Mouse (Mus musculus) right cerebral cortex, postnatal 25 days (tissue): ENCODE measurements around the gene Smarcal1.

Source experiments
- DNase-seq: peaks from one replicate; pipeline ENCODE4 v3.0.0; 2022

The Smarcal1 gene

DNA sequence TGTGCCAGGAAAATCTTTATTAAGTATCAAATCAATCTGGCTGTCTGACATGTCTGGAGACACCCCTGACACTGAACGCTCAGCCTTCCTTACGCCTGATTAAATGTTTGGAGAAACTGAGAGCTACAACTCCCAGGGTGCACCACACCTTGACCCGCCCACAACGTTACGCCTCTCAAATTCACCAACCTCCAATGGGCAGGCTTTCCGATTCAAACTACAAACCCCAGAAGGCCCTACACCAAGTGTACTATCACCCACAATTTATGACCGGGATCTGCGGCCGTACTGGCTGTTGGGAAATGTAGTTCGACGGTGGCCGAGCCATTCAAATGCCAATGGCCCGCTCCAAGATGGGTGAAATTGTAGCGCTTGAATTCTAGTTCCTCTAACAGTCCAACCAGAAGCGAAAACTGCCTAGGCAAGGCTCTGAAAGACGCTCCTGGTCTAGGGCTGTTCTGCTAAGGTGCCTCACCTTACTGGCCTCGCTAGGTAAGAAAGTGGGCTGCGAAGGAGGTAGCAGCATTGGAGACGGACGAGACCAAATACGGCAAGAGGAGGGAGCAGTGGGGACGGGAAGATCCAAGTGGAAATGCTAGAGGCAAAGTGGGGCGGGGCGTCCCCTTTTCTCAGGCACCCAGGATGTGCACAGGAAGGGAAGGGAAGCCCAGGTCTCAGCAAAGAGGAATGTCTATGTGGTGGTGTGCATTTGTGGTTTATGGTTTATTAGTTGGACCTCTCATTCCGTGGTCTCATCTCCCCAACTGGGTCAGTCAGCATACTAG is at the start of gene Smarcal1:
Smarcal1 (plus strand) TSS at position 305 of the 785 bp plus-strand sequence.
- DNase-seq = peak; percentile 95

DNA sequence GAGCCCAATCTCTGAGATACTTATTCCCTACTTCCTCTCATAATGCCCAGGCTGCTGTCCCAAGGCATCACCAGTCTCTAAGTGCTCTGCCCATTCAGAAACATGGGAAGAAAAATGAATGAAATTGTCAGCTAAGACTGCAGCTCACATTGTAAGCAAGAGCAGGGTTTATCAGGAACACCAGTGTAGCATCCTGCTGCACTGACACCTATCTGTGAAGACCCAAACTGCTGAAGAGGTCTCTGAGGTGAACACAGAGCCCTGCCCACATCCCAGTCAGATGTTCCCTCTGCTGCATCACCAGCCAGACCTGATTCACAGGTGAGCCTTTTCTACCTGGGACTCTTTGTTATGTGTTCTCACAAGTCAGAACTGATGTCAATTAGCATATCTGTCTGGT is 49.6 kb upstream of the Smarcal1 start:
- DNase-seq = no peak

DNA sequence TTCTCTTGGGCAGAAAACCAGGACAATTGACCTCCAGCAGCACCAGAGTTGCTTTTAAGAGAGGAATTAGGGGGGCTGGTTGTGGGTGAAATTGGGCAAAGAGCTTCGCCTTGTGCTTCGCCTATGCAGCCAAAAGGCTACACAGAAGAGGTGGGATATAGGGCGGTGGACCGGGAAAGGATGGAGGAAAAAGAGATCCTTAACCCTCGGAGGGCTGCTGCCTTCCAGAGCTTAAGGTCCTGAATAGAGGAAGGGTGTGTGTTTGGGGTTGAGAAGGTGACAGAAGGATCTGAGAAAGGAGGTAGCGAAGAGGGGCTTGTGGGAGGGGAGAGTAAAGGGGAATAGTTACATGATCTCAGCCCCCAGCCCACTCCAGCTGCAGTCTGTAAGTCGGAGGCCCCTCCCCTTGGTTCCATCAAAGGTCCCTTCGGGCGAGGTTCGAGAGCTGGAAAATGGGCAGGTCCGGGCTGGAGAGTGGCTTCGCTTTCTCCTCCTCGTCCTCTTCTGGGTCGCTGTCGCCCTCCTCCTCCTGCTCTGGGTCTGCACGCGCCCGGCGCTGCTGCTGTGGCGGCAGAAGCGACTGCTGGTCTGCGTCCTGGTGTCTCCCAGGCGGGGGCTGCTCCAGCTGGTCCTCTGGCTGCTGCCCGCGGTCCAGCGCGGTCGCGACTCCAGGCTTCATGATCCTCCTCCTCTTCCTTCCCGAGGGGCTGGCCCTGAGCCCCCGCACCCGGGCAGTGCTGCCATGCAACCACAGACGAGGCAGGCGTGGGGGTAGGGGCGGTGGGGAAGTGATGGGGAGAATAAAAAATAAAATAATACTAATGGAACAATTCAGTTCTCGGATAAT is 47.1 kb upstream of the Smarcal1 start:
- DNase-seq = peak; percentile 52

DNA sequence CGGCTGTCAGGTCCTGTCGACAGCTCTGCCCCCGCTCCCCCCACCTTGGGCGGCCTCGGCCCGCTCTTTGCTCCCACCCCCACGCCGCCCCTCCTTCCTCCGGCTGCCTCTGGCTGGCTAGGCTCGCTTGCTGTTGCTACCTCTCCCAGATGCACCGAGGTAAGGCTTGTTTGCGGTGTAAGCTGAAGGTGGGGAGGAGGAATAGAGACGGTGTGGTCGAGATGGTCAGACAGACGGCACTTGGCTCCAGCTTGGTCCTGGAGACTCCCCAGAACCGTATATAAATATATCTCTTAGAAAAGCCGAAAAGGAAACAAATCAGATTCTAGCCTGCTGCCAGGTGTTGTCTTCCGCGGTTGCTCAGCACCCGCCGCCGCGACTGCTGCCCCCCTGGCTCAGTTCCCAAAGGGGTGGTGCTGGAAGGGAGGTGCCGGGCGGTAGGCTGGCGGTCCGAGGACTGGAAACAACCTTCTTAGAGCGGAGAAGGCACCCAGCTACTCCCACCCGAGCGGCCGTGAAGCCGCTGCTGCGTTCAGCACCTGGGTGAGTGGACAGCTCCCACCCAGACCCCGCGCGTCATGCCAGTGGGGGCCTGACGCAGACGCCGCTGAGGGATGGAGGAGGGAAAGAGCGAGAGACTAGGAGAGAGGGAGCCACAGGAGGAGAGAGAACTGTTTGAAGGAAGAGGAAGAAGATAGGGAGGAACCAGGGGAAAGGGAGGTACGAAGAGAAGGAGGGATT is 46.3 kb upstream of the Smarcal1 start, which contains the start of gene March4:
March4 (minus strand) TSS at position 320 of the 741 bp plus-strand sequence.
- peak; percentile 85 for DNase-seq

DNA sequence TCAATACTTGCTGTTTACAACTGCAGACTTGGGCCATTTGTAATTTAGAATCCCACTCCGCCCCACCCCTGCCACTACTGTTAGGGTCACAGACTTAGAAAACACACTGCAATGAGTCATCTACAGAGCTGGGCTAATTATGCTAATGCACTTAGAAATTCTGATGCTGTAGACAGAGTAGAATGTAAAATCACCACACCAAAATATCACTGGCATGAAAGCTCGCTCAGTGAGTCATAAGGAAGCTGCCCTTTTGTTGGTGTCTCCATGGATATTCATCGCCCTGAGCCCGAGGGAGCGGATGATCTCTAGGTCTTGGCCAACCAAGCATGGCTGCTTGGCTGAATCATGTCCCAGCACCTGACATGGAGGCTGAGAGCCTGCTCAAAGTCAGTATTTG is 44.8 kb upstream of the Smarcal1 start:
- no peak for DNase-seq

DNA sequence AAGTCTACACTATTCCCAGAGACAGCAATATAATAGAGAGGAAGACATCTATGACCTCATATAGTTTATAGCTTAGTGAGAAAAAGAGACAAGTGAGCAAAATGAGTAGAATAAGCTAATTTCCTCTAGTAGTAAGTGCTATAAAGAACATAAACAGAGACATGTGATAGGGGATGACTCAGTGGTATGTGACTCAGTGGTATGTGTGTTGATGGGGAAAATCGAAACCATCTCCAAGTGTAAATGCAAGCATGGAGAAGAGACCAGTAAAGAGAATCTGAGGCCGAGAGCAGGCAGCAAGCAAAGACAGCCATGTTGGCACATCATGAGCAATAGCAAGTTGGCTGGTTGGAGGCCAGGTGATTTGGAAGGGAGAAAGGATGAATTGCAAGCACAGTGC is 32.7 kb upstream of the Smarcal1 start:
- no peak for DNase-seq

DNA sequence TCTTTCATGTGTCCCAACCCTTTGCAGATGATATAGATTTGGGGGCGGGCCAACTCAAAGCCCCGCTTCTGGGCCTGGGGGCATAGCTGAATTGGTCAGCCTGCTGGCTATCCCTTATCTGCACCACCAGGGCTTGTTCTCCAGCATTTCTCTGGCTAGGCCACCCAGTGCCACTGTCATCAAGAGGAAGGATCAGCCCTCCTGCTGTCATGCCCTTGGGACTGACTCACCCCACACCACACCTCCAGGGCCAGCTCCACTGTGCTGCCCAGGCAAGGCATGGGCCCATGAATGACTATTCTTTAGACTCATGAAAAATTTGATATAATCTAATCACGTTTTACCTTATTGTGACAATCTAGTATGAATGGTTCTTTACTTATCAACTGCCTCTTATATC is 26.6 kb upstream of the Smarcal1 start:
- DNase-seq = no peak

DNA sequence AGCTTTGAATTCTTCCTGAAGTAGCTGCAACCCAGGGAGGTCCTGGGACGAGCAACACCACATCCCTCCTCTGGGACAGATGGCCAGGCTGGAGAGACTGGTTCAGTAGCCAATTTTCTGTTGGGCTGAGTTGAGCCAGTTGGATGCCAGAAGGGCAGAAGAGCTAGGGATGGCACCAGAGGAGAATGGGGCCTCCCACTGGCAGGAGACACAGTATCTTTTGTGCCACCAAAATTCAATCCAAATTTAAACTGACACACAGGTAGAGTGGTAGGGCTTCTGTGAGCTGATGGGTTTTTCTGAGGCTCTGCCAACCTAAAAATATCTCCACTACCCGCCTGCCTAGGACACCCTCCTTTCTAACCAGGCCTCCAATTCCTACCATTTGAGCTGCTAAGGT is 24.4 kb upstream of the Smarcal1 start:
- no peak for DNase-seq

DNA sequence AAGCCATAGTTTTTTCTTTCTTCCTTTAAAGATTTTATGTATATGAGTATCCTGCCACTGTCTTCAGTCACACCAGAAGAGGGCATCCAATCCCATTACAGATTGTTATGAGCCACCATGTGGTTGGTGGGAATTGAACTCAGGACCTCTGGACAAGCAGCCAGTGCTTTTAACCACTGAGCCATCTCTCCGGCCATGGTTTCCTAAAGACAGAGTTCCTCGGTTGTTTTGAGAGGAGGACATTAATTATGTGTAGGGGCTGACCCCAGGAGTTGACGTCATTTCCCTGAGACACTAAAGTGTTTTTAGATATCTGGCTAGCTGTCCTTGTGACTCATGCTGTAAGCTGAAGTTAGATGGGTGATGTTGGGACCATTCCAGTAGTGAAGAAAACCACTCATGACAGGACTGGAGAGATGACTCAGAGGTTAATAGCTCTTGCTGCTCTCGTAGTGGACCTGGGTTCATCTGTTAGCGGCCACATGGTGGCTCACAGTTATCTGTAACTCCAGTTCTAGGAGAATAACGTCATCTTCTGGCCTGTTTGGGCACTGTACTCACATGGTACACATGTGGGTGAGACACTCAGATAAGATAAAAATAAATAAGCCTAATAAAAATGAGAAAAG is 18.6 kb upstream of the Smarcal1 start:
- DNase-seq = no peak

DNA sequence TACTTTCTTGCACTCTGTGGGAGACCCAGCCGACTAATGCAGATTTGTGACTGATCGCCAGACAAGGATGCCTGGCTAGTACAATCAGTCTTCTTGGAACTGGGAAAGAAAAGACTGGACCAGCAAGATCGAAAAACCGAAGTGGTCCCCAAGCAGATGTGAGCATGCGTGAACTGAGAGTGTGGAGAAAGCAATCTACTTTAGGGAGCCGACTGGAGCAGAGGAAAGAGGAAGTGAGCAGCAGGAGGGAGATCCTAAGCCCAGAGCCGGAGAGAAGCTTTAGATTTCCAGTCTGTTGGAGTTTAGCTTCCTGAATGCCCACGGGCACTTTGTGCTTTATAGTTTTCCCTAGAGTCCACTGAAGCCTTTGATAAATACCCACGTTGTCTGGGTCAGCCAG is 16.0 kb upstream of the Smarcal1 start:
- no peak for DNase-seq

DNA sequence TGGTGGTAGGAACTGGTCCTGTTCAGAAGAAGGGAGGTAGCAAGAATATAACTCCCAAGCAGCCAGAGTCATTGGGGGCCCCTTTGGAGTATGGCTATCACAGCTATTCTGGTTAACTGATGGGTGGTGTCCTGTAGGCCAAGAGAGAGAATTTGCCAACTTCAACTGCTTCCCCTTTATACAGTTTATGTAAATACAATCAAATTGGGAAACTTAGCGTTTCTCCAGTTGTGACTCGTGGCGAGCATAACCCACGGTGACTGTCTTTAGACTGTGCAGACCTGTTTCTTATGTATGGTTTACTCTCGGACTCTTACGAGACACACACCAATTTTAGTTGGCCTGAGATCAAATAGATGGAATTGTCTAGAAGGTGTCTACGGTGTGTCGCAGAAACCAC is 14.3 kb upstream of the Smarcal1 start:
- no peak for DNase-seq

DNA sequence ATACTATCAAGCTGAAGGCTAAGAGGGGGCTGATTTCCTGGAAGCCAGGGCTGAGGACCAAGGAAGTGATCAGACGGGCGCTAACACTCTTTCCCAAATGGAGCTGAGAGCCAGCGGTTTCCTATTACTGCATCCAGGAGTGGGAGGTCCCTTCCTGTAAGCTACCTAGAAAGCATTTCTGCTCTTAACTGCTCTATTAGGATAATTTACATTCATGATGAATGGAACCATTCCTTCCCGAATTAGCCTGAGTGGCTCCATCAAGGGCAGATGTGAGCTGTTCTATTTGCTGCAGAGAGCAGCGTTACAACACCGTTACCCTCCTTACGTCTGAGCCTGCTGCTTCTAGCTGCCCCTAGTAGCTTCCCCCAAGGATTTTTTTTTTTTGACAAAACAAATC is 9.0 kb upstream of the Smarcal1 start:
- DNase-seq = no peak

DNA sequence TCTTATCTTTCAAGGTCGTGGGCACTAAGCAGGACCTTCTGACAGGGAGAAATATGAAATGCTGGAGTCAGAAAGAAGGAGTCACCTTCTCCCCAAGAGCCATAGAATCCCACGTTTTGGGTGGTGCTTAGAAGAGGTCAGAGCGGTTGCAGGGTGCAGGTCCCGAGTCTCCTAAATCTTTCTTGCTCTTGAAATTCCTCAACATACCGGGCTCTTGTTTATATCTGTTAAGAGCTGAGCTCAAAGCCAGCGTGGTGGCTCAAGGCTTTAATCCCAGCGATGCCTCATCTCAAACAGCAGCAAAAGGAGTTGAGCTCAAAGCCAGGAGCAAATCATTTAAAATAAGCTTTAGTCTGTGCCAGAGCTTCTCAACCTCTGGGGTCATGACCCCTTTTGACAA is 8.4 kb upstream of the Smarcal1 start:
- no peak for DNase-seq

DNA sequence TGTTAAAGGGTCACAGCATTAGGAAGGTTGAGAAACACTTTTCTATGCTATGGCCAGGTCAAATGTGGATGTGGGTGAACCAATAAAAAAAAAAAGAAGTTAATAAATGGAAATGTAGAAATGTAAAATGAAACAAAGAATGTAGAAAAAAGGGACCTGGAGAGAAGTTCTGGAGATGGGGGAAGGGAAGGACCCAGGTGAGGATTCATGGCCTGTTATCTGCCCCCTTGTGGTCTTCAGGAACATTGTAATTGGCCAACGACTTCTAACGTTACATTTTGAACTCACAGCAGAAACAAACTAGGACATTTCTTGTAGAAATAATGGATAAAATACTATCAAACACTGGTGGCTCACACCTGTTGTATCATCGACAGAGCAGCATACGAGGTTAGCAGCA is 7.9 kb upstream of the Smarcal1 start:
- DNase-seq = no peak

DNA sequence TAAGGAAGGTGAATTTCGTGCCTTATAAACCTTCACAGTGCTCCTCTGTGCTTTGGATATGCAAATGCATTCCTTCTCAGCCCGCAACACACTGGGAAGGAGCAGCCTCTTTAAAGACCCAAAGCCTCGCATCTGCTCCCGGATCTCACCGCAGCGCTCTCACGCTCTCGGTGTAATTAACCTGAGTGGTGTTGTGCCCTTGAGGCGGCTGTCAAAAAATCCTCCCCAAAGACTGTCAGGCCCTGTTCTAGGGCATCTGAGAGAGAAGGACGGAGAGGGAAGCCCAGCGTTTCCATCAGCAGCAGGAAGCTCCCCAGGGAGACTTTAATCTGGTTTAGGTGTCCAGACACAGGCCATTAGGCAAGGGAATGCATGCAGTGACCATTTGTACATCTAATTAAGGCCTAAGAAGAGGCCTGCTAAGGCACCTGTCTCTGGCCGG is 5.5 kb upstream of the Smarcal1 start:
- no peak for DNase-seq

DNA sequence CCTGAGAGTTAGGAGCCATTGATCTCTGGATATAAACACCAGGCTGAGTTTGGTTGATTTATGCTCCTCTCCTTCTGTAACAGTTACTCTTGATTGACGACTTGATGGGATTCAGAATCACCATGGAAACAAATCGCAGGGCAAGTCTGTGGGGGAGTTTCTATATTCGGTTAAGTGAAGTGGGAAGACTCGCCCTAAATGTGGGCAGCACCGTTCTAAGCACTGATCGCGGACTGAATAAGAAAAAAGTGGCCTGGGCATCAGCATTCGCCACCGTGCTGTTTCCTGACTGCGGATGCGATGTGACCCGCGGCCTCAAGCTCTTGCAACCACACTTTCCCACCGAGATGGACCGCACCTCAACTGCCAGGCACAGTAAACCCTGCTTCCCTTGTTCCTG is 4.7 kb upstream of the Smarcal1 start:
- DNase-seq = peak; percentile 20

DNA sequence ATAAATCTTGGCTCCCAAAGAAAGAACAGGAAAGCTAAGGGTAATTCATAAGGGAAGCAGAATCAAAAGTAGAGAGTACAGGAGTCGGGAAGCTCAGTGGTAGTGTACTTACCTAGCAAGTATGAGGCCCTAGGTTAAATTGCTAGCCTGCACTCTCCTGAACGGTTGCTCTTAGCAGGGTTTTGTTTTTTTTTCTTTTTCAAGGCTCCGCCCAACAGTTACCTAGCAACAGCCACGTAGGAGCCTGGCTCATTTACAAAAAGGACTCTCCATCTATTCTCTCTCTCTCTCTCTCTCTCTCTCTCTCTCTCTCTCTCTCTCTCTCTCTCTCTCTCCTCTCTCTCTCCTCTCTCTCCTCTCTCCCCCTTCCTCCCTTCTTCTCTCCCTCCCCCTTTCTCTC is 4.2 kb upstream of the Smarcal1 start:
- no peak for DNase-seq

DNA sequence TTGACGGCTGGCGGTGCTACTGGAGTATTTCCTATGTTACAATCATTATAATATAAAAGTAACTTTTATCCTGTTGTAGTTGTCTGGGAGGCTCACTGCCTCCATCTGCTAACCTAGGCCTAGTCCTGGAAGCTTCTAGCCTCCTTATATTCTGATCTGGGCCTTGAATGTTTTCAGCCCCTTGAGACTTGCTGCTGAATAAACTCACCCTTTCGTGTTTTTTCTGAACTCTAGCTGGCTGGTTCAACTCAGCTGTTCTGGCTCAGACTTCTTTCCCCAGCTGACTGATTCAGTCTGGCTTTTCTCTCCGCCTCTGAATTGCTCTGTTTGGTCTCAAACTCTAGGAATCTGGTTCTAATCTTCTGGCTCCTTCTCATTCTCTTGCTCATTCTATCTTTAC is 855 bp downstream of the Smarcal1 start:
- DNase-seq = no peak

DNA sequence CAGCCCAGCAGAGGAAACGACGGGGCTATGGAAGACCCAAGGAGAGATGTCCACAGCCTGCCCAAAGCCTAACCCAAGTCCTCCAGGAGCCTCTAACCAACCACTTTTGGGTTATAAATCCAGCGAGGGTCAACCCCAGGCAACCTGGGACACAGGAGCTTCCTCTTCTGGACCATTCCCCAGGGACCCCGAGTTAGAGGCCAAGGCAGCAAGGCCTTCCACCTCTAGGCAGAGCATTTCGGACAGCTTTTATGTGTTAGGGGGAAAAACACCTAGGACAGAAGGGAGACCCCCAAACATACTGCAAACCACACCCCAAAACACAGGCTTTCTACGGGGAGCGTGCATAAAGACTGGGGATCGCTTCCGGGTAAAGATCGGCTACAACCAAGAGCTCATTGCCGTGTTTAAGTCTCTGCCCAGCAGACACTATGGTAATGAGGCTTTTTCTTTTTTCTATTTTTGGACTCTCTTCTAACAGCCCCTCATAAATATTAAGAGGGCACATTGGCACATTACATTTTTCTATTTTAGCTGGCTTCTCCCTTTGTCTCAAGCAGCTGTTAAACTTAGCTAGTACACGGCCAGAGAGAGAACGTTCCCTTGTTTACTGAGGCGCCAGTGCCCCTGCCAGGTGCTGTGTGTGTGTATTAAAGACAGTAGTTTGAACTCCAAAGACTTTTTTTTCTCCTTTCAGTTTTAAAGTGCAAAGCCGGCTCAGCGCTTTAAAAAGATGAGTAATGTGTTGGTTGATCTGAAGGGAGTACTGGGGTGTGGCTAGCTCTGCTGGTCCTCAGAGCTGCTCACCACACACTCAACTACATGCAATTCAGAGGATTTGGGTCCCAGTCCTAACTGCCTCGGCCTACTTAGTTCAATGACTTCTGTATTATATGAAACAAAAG is 3.2 kb downstream of the Smarcal1 start:
- no peak for DNase-seq

DNA sequence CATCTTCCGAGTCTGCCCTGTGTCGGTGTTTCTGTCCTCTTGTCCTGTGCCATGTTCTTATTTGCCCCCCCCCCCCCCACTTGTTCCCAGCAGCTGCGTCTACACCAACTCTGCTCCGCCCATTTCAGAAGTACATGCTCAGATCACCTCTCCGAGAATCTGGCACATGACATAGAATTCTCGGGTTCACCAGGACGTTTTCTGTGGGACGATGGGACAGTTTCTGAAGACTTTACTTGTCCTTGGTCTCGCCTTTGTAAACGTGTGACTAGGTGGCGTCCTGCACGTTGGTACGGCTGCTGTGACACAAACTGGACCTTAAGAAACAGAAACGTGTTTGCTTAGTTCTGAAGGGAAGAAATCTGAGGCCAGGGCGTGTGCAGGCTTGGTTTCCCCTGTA is 4.5 kb downstream of the Smarcal1 start:
- DNase-seq = no peak

DNA sequence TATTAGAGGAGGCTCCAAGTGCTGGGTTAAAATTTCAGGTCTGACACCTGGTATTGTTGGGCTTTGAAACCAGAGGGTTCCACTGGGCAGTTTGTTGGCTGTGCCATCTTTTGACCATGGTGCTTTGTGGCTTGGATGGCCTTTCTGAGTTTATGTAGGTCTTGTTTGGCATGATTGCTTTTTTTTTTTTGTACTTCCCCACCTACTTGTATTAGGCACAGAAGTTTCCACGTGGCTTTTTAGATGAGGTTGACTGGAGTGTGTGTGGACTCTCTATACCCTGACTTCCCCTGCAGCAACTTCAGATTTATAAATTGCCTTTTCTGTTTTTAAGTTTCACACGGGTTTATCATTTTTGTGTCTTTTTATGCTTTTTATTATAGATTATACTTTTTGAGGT is 5.7 kb downstream of the Smarcal1 start:
- DNase-seq = no peak

DNA sequence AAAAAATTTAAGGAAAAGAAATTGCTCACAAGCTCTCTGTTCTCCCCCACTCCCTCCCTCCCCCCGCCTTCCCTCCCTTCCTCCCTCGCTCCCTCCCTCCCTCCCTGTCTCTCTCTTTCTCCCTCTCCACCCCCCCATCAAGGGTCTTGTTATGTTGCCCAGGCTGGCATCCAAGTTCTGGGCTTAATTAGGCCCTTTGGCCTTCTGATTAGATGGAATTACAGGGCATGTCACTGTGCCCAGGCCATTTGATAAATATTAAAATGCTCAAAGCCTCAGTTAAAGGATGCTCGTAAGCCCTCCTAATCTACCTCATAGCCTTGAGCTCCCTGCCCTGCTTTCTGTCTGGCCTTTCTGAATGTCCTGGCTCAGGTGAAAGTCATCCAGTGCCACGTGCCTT is 7.6 kb downstream of the Smarcal1 start:
- DNase-seq = no peak
